ENCODE assay signal across 8 mouse cellular contexts in the genomic region with DNA sequence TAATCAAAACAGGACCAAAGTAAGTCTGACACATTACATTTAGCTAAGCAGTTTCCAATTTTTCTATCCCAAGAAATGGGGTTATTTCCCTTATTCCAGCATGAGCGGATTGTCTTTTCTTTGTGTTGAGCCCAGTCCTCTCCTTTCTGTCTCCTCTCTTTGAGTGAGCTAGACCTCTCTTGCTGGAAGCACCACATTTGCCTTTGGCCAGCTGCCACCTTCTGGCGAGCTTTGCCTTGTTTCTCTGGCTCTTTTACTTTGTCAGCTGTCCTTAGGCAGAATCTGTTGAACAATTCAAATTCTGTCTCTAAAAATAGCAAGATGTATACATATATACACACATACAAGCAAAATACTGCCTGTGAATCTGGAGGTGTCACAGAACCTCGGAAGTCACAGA.
A peak's percentile ranks its signal among the peaks of the same experiment; 100 is the strongest.
DNase-seq lines count a peak whose midpoint lies in the region; ATAC-seq lines count a peak whose summit lies in the region.

No protein-coding gene starts in this region.

- intact Hi-C loops in left cerebral cortex, postnatal 36 days (cut with DNase I) = no loop called here

- DNase-seq in adrenal gland, adult 2 months = peak; percentile 46
- DNase-seq in adrenal gland, postnatal 4 days (ENCODE audit: low spot score in 2 of 2) = no peak
- peak; percentile 41 for DNase-seq in right cerebral cortex, adult 18-20 months
- DNase-seq in right cerebral cortex, postnatal 25 days = no peak
- DNase-seq in gastrocnemius, postnatal 4 days (ENCODE audit: low spot score in 2 of 2) = peak; percentile 48 to 72
- DNase-seq in left cerebral cortex, postnatal 36 days (ENCODE audit: low spot score in 2 of 2) = peak; percentile 40 to 45
- DNase-seq in neural tube, embryonic 10.5 days (ENCODE audit: extremely low spot score, low spot score) = no peak

- no peak for ATAC-seq in activated CD4-positive, CD25-positive, alpha-beta regulatory T cell, adult 4 months

Comparison
In these comparisons a context has a peak if more than half of its experiments do, and no peak if none do; other contexts are left out.
1. DNase-seq: peak in adrenal gland, adult 2 months (single experiment), right cerebral cortex, adult 18-20 months (single experiment), gastrocnemius, postnatal 4 days (2 of 2) and left cerebral cortex, postnatal 36 days (2 of 2); none in adrenal gland, postnatal 4 days (0 of 2), right cerebral cortex, postnatal 25 days (single experiment) and neural tube, embryonic 10.5 days (single experiment).